Mouse (Mus musculus): ENCODE data around the gene Ttll5. TPM values are rescaled to one million over a fixed set of nuclear protein-coding genes. Genes with fewer than 3 reads are reported as not detected.

Gene Ttll5
- total and polyA plus RNA-seq, 2 experiments from 2014 or later = 10.4 to 23.9 TPM

DNA sequence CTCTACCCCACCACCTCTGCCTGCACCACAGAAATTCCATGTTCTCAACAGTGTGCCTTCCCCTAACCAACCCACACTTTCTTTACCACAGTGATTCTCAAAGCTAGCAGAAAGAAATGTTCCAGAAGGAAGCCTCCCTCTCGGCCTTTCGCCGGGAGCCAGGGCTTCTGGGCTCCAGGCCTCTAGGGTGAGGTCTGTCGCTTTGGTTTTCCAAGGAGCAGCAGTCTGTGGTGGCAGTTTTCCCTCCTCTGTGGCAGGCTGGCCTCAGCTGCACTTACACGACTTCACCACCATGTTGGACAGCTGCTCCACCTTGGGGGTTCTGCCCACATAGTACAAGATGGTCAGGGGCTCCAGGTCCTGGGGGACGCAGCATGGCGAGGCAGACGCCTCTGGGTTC lies 233.1 kb downstream of the Ttll5 start:
- Histone ChIP-seq H3K36me3 (ENCODE audit: insufficient read depth, low read length) (no peaks in the 10 kb centered on the region), H3K4me1 (ENCODE audit: insufficient read depth, low read length) (no peaks in the 10 kb centered on the region), H3K27ac (no peak overlapping the region), H3K4me3 (ENCODE audit: low read length) (no peak overlapping the region), H3K4me2 (ENCODE audit: low read depth, low read length) (no peak overlapping the region), H3K9me3 (ENCODE audit: low read length) (no peaks in the 10 kb centered on the region), H3K9ac (replicated peaks; ENCODE audit: low read length) (no peak overlapping the region), H3K27me3 (ENCODE audit: insufficient read depth, low read length) (no peaks in the 10 kb centered on the region)
- ATAC-seq (no peak), DNase-seq (ENCODE audit: low spot score) (no peak)
- WGBS = 79% methylated on average over 8 of the region's 8 CpGs
- no peak for TF ChIP-seq CTCF (IDR thresholded peaks at IDR 0.05; ENCODE audit: low read depth)

DNA sequence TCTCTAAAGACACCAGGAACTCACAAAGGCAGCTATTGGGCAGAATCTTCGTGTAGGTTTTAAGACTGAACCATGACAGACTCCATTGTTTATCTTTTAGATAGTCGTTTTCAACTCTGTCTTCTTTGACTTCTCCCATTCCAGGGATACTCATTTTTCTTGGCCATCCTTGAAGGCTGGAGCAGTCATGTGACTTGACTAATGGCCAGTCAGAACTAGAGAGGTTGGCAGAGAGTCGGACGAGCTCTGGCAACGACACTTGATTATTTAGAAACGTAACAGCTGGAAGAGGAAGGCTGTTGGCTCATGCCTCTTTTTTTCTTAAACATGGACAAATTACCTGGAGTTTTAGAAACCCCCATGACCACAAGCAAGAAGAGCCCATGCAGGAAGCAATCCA lies 234.9 kb downstream of the Ttll5 start:
- Histone ChIP-seq H3K27ac (no peak overlapping the region), H3K9me3 (ENCODE audit: low read length) (no peaks in the 10 kb centered on the region), H3K4me1 (ENCODE audit: insufficient read depth, low read length) (no peaks in the 10 kb centered on the region), H3K4me3 (ENCODE audit: low read length) (no peak overlapping the region), H3K4me2 (ENCODE audit: low read depth, low read length) (no peak overlapping the region), H3K27me3 (ENCODE audit: insufficient read depth, low read length) (no peaks in the 10 kb centered on the region), H3K9ac (replicated peaks; ENCODE audit: low read length) (no peak overlapping the region), H3K36me3 (ENCODE audit: insufficient read depth, low read length) (no peaks in the 10 kb centered on the region)
- no peak for TF ChIP-seq CTCF (IDR thresholded peaks at IDR 0.05; ENCODE audit: low read depth)
- no peak for ATAC-seq
- 74% methylated on average over 6 of the region's 6 CpGs for WGBS
- DNase-seq (ENCODE audit: low spot score) = no peak

DNA sequence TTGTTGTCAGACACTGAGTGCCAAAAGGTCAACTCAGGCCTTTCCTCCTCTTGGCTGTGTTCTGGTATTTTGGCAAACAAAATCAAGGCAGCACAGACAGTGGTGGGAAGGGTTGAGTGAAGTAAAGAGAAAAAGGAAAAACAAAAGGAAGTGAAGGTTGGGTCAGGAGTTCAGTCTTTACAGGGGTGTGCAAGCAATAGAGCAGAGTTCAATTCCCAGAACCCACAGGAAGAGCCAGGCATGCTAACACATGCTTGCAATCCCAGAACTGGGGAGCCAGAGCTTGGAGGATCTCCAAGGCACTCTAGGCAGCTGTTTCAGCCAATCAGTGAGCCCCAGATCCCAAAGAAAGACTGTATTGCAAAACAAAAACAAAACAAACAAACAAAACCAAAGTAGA lies 240.3 kb downstream of the Ttll5 start:
- Histone ChIP-seq H3K27ac (no peak overlapping the region), H3K27me3 (ENCODE audit: insufficient read depth, low read length) (no peaks in the 10 kb centered on the region), H3K4me1 (ENCODE audit: insufficient read depth, low read length) (no peaks in the 10 kb centered on the region), H3K4me2 (ENCODE audit: low read depth, low read length) (no peak overlapping the region), H3K9ac (replicated peaks; ENCODE audit: low read length) (no peak overlapping the region), H3K9me3 (ENCODE audit: low read length) (no peaks in the 10 kb centered on the region), H3K36me3 (ENCODE audit: insufficient read depth, low read length) (no peaks in the 10 kb centered on the region), H3K4me3 (ENCODE audit: low read length) (no peak overlapping the region)
- ATAC-seq (no peak), DNase-seq (ENCODE audit: low spot score) (no peak)
- TF ChIP-seq CTCF (IDR thresholded peaks at IDR 0.05; ENCODE audit: low read depth) = no peak

DNA sequence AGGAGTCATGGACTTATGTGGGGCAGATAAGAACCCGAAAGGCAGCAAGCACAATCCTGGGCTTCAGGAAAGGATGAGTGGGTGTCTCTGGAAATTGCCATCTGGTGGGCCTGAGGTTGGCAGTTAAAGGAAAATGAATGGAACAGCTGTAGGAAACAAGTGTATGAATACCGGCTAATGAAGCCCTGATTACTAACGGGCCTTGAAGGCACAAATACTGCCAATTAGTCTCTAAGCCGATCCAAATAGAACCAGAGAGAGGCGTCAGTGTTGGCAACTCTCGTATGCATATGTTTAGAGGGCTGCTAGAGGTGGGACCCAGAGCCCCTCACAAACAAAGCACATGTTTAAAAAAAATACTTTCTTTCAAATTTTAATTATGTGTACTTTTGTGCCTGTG lies 247.0 kb downstream of the Ttll5 start:
- ATAC-seq (no peak), DNase-seq (ENCODE audit: low spot score) (peak; percentile 22)
- Histone ChIP-seq H3K4me1 (ENCODE audit: insufficient read depth, low read length) (peaks cover 9% of the 10 kb centered on the region; the same call in 1 of the 2 replicates), H3K27me3 (ENCODE audit: insufficient read depth, low read length) (no peaks in the 10 kb centered on the region), H3K9ac (replicated peaks; ENCODE audit: low read length) (no peak overlapping the region), H3K27ac (no peak overlapping the region), H3K4me2 (ENCODE audit: low read depth, low read length) (no peak overlapping the region), H3K4me3 (ENCODE audit: low read length) (no peak overlapping the region), H3K9me3 (ENCODE audit: low read length) (no peaks in the 10 kb centered on the region), H3K36me3 (ENCODE audit: insufficient read depth, low read length) (no peaks in the 10 kb centered on the region)
- WGBS = 39% methylated on average over 6 of the region's 6 CpGs
- no peak for TF ChIP-seq CTCF (IDR thresholded peaks at IDR 0.05; ENCODE audit: low read depth)

DNA sequence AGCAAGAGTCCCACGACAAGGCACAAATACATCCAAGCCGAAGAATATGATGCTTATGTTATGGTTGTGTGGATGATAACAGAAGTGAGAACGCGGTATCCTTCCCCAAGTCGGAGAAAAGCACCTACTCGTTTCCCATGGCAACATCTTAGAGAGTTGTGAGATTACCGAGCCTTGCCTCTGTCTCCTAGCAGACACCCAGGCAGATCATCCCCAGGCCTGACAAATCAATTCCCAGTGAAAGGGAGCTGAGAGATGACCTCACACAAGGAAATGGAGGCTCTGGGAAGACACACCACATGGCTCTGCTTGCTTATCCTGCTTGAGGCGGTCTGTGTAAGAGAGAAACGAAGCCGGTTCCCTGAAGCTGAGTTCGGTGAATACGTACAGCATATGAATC lies 250.2 kb downstream of the Ttll5 start:
- 81% methylated on average over 12 of the region's 12 CpGs for WGBS
- Histone ChIP-seq H3K36me3 (ENCODE audit: insufficient read depth, low read length) (no peaks in the 10 kb centered on the region), H3K4me3 (ENCODE audit: low read length) (no peak overlapping the region), H3K4me2 (ENCODE audit: low read depth, low read length) (no peak overlapping the region), H3K9me3 (ENCODE audit: low read length) (no peaks in the 10 kb centered on the region), H3K4me1 (ENCODE audit: insufficient read depth, low read length) (peaks cover 20% of the 10 kb centered on the region; the same call in 1 of the 2 replicates), H3K27ac (no peak overlapping the region), H3K9ac (replicated peaks; ENCODE audit: low read length) (no peak overlapping the region), H3K27me3 (ENCODE audit: insufficient read depth, low read length) (no peaks in the 10 kb centered on the region)
- ATAC-seq (no peak), DNase-seq (ENCODE audit: low spot score) (no peak)
- TF ChIP-seq CTCF (IDR thresholded peaks at IDR 0.05; ENCODE audit: low read depth) = no peak

DNA sequence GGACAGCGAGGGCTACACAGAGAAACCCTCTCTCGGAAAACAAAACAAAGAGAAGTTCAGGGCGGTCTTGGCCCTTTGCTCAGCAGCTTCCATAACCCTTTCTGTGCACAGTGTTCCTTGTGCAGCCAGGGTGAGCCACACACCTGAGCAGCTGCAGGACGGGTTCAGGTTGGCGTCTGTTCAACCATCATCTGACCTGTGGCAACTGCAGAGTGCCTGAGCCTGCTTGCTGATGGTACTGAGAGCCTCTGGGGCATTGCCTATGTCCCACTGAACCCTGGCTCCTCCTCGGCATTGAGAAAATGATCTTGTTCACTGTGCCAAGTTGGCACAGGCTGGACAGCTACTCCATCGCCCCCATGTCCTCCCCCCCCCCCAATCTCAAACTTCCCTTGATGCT lies 250.9 kb downstream of the Ttll5 start:
- Histone ChIP-seq H3K27ac (no peak overlapping the region), H3K4me2 (ENCODE audit: low read depth, low read length) (no peak overlapping the region), H3K4me3 (ENCODE audit: low read length) (no peak overlapping the region), H3K4me1 (ENCODE audit: insufficient read depth, low read length) (peaks cover 20% of the 10 kb centered on the region; the same call in 1 of the 2 replicates), H3K9ac (replicated peaks; ENCODE audit: low read length) (no peak overlapping the region), H3K36me3 (ENCODE audit: insufficient read depth, low read length) (no peaks in the 10 kb centered on the region), H3K9me3 (ENCODE audit: low read length) (no peaks in the 10 kb centered on the region), H3K27me3 (ENCODE audit: insufficient read depth, low read length) (no peaks in the 10 kb centered on the region)
- DNase-seq (ENCODE audit: low spot score) (no peak), ATAC-seq (no peak)
- no peak for TF ChIP-seq CTCF (IDR thresholded peaks at IDR 0.05; ENCODE audit: low read depth)
- 71% methylated on average over 7 of the region's 7 CpGs for WGBS

DNA sequence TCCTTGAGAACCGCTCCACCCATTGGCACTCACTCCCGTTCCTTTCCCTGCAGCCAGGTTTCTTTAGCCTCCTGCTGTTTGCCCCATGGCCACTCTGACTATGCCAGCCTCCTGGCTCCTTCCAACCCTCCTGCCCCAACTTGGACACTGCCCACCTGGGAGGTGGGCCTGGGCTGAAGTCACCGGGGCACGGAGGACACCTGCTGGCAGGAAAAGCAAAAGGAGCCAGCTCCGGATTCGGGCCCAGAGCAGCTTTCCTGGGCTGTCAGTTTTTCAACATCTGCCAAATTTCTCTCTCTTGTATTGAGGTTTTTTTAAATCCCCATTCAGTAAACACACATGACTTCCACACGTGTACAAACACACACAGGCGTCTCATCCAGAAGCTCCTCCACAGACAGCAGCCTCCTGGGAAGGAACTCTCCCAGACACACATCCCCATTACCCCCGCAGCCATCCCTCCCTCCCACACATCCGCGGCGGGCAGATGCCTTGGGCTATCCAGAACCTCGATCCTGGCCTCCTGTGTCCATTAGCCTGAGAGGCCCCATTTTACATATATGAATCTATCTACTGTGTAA lies 252.0 kb downstream of the Ttll5 start:
- no peaks in the 10 kb centered on the region for H3K36me3 ChIP-seq (ENCODE audit: insufficient read depth, low read length)
- peak overlapping the region; percentile 97 for H3K4me2 ChIP-seq (ENCODE audit: low read depth, low read length)
- H3K27ac ChIP-seq = no peak overlapping the region
- 0 out of 2 replicates have a peak overlapping the region, but pooled peaks have one; percentile 3 for H3K9ac ChIP-seq (replicated peaks; ENCODE audit: low read length)
- peaks cover 20% of the 10 kb centered on the region; the same call in 1 of the 2 replicates for H3K4me1 ChIP-seq (ENCODE audit: insufficient read depth, low read length)
- DNase-seq (ENCODE audit: low spot score) (peak; percentile 45), ATAC-seq (no peak)
- TF ChIP-seq CTCF (IDR thresholded peaks at IDR 0.05; ENCODE audit: low read depth) = peak; percentile 58
- H3K4me3 ChIP-seq (ENCODE audit: low read length) = peak overlapping the region; percentile 13; the same call in 1 of the 2 replicates
- no peaks in the 10 kb centered on the region for H3K27me3 ChIP-seq (ENCODE audit: insufficient read depth, low read length)
- no peaks in the 10 kb centered on the region for H3K9me3 ChIP-seq (ENCODE audit: low read length)
- WGBS = 8% methylated on average over 13 of the region's 13 CpGs

Measured in hindbrain, postnatal 0 days (tissue).